Mouse (Mus musculus): Measurements from ENCODE around the gene Zic5.

The Zic5 gene

DNA sequence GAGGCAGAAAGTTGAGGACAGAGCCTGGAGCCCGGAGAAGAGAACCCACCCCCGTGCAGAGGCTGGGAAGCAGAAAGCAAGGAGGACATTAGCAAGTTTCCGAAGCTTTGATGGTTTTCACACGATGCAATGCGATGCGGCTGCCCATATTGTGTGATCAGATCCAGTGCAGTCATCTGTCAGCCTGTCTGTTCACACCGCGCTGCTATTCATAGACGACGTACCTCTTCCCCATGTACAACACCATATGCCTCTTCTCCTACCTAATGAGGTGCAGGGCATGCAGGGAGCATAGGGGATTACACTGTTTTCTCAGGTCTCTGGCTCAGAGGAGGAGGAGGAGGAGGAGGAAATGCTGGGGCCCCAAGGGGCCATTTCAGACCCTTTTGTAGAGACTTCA lies 28.6 kb downstream of the Zic5 start:
- no peak for DNase-seq (ENCODE audit: low read depth, low spot score)

- DNase-seq (ENCODE audit: low read depth, low spot score), result no peak
Observed at GRCm38 (mm10) chr14:122434039-122434438, 31.4 kb downstream of the Zic5 start.

- DNase-seq (ENCODE audit: low read depth, low spot score), result no peak
Observed at GRCm38 (mm10) chr14:122432558-122432957, 32.9 kb downstream of the Zic5 start.

GRCm38 (mm10) chr14:122427654-122428053 lies 37.8 kb downstream of the Zic5 start:
- no peak for DNase-seq (ENCODE audit: low read depth, low spot score)

DNA sequence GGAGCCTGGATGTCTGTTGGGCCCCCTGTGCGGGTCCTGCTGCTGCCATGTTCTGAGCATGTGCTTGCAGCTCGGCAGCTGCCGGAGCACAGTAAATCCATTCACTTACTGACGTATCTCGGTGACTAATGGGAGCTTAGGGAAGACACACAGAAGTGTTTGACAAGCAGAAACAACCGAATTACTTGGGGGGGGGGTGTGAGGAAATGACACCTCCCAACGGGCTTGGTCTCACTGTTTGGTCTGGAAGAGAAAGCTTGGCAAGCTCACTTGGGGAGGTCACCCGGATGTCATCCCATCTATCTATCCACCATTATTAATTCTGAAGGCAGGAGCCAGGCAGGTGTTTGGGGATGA lies 38.3 kb downstream of the Zic5 start:
- no peak for DNase-seq (ENCODE audit: low read depth, low spot score)

DNA sequence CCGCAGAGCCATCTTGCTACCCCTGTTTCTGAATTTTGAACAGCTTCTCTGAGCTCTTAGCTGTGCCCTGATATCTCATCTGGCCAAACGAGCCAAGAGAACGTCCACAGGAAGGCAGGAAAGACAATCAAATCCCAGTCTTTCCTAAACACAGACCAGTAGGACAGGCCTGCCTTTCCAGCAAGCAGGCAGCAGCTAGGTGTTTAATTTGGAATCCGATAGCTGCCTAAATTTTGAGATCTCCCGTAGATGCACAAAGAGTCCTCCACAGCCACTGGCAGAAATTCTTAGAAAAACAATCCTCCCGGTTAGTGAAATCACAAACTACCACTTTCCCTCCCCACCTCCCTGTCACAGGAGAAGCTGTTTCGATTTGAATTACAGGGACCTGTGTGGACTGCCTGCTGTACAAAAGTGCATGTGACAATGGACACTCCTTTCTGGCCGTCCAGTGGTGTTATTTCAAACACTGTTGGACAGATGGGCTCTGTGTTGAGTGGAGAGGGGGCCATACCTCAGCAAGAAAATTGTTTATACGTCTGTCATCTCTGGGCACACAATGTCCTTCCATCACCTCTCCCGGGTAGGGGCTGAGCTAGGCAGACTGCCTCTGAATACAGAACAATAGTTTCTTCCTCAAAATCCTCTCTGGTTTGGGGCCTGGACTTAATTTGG lies 38.8 kb downstream of the Zic5 start:
- no peak for DNase-seq (ENCODE audit: low read depth, low spot score)

- DNase-seq (ENCODE audit: low read depth, low spot score), result no peak
Observed at GRCm38 (mm10) chr14:122424441-122424840, 41.0 kb downstream of the Zic5 start.

GRCm38 (mm10) chr14:122416166-122416771 lies 49.2 kb downstream of the Zic5 start:
- DNase-seq (ENCODE audit: low read depth, low spot score), result no peak

GRCm38 (mm10) chr14:122414786-122415185 lies 50.7 kb downstream of the Zic5 start:
- no peak for DNase-seq (ENCODE audit: low read depth, low spot score)

DNA sequence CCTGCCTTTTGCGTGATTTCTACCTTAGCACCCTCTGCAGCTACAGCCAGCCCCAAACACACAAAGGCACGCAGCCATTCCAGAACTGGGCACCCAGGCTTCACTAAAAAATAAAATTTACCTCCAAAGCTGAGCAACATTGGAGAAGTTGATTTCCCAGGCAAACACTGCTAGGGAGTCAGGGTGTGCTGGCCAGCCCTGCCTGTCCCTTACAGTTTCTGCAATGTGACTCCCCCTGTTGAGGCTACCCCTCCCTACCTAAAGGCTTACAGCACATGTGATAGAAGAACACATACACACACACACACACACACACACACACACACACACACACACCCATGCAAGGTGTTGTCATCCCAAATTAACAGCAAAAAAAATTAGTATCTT lies 51.9 kb downstream of the Zic5 start:
- no peak for DNase-seq (ENCODE audit: low read depth, low spot score)

DNA sequence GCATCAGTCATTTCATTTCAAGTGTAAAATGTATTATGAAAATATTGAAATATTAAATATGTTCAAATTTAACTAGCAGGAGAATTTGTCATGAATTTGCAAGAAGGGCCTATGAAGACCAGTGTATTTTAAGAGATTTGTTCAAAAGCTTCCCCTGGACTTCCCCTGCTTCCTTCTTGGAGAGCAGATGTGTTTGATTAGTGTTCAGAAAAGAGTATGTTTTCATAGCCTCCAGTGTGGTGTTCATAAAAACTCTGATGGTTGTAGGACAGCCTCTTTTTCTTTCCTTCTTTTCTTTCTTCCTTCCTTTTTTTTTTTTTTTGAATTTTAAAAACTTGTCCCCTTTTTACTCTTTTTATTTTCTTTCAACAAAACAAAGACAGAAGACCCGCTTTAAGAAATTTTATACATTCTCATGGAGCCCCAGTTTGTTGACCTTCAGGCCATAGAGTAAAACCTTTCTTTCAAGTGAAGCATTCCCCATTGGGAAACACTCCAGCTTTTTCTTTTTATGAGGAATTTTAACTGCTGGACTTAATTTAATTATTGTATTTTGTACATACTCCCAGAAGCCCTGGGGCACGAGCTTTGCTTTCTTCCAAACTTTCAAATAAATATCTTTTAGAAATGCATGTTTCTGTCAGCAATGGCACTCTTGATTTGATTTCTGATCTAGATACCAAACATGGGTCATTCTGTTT lies 52.5 kb downstream of the Zic5 start:
- DNase-seq (ENCODE audit: low read depth, low spot score), result no peak

Measured in forelimb bud, embryonic 11.5 days (tissue).